Mouse (Mus musculus): ENCODE measurements around the gene Gm6871.

- TF ChIP-seq GATA1 (IDR thresholded peaks at IDR 0.05; ENCODE audit: low read length) (no peak), TAL1 (IDR thresholded peaks at IDR 0.05; ENCODE audit: low read length) (no peak)
These were observed 8.6 kb upstream of the Gm6871 start for GRCm38 (mm10) chr7:41582028-41582427.

All from erythroblast, embryonic 14.5 days (primary cell).